Mouse (Mus musculus) hindbrain, embryonic 14.5 days (tissue): ENCODE results near the gene D3Ertd751e. TPM values are rescaled to one million over a fixed set of nuclear protein-coding genes. Genes with fewer than 3 reads are reported as not detected.

Source experiments
- ATAC-seq: fragments of 200-750 bp; cut with Nextera tagmentation; 2 replicates; pipeline ENCODE4 v1.8.0; 2017; ENCODE audit warnings: moderate number of reproducible peaks, mild to moderate bottlenecking, moderate TSS enrichment, moderate library complexity; ENCODE audit not compliant: low FRiP score
- DNase-seq: peaks from one replicate; pipeline ENCODE4 v3.0.0-alpha.2; 2015; ENCODE audit warnings: low spot score
- H3K27ac ChIP-seq: fragments of 300-500 bp; sonication (generic); 2 replicates; pipeline ENCODE4 v1.5.1; 2014; ENCODE audit warnings: mild to moderate bottlenecking, moderate library complexity
- H3K27me3 ChIP-seq: fragments of 300-500 bp; sonication (generic); 2 replicates; pipeline ENCODE4 v1.6.1; 2014; ENCODE audit warnings: mild to moderate bottlenecking, low read length, mixed read lengths; ENCODE audit not compliant: control insufficient read depth, insufficient read depth
- H3K36me3 ChIP-seq: fragments of 300-500 bp; sonication (generic); replicated peaks from 2 replicates; pipeline ENCODE4 v1.6.1; 2014; ENCODE audit not compliant: control insufficient read depth, insufficient read depth
- H3K4me1 ChIP-seq: fragments of 300-500 bp; sonication (generic); replicated peaks from 2 replicates; pipeline ENCODE4 v1.6.1; 2014; ENCODE audit warnings: antibody characterized with exemption, low read length, mixed read lengths; ENCODE audit not compliant: control insufficient read depth, insufficient read depth
- H3K4me2 ChIP-seq: fragments of 300-500 bp; sonication (generic); replicated peaks from 2 replicates; pipeline ENCODE4 v1.6.1; 2014; ENCODE audit warnings: mild to moderate bottlenecking, moderate library complexity
- H3K4me3 ChIP-seq: fragments of 300-500 bp; sonication (generic); replicated peaks from 2 replicates; pipeline ENCODE4 v1.5.1; 2014; ENCODE audit warnings: mild to moderate bottlenecking, low read length
- H3K9ac ChIP-seq: fragments of 300-500 bp; sonication (generic); 2 replicates; pipeline ENCODE4 v1.6.1; 2014
- H3K9me3 ChIP-seq: fragments of 300-500 bp; sonication (generic); 2 replicates; pipeline ENCODE4 v1.6.1; 2016; ENCODE audit warnings: low read length; ENCODE audit not compliant: control insufficient read depth
- WGBS: fragments of 180-500 bp; shearing (Covaris S2); extraction: QIAGEN DNeasy Blood & Tissue Kit; methylation state at CpG from one replicate; pipeline ENCODE4 v1.1.7; 2014; 5-methylcytosine and 5-hydroxymethylcytosine counted together
- polyA plus RNA-seq: library from polyadenylated mRNA; unstranded; fragments of >200 nt; fragmentation: Nextera tagmentation; extraction: Ambion mirVana; gene quantifications from 2 replicates; pipeline ENCODE4 v1.2.1, GENCODE M21; 2014

The D3Ertd751e gene
- 9.1 and 10.7 TPM in 2 replicates for polyA plus RNA-seq

DNA sequence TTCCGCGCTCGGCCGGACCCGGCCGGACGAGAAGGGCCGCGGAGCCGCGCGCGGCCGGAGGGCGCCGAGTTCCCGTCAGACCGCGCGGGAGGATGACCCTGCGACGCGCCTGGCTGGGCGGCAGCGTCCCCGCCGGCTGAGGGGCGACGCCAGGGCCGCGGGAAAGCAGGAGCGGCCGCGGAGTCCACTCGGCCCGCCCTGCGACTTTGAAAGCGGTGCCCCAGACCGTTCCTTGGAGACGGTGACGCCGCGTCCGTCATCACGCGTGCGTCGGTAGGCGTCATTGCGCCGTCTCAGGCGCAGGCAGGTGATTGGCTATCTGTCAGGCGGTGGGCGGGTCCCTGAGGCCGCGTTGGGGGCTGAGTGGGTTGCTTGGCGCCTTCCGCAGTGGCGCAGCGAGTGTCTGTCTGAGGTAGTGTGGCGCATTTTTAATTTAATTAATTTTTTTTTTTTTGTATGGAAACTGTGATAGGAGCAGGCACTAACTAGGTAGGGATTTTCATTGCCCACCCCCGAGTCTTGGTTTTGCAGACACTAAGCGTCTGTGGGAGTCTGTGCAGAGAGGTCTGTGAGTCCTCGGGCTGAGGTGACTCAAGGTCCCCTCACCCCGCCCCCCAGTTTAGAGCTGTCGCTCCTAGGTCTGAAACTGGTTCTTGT is at the start of gene D3Ertd751e, which contains the start of gene Sclt1:
D3Ertd751e (plus strand) TSS at position 334 of the 657 bp plus-strand sequence.
Sclt1 (minus strand) TSS at position 237 of the 657 bp plus-strand sequence.
- peaks cover 21% of the 10 kb centered on the region for H3K4me1 ChIP-seq
- under 1% methylated on average over 60 of the region's 66 CpGs for WGBS
- peak within 1 kb of the TSS; percentile 75 for H3K9ac ChIP-seq
- peak within 1 kb of the TSS; percentile 91 for H3K27ac ChIP-seq
- peak within 1 kb of the TSS; percentile 74 for H3K4me2 ChIP-seq
- no peaks in the 10 kb centered on the region for H3K36me3 ChIP-seq
- peak within 1 kb of the TSS; percentile 72 for H3K4me3 ChIP-seq
- peak; percentile 98 for DNase-seq
- H3K9me3 ChIP-seq: no peaks in the 10 kb centered on the region
- ATAC-seq: peak; percentile 99
- no peaks in the 10 kb centered on the region for H3K27me3 ChIP-seq

- no peak for DNase-seq
- H3K4me3 ChIP-seq: no peak overlapping the region
- no peak for ATAC-seq
These were observed 46.7 kb upstream of the D3Ertd751e start for GRCm38 (mm10) chr3:41695681-41696080.

DNA sequence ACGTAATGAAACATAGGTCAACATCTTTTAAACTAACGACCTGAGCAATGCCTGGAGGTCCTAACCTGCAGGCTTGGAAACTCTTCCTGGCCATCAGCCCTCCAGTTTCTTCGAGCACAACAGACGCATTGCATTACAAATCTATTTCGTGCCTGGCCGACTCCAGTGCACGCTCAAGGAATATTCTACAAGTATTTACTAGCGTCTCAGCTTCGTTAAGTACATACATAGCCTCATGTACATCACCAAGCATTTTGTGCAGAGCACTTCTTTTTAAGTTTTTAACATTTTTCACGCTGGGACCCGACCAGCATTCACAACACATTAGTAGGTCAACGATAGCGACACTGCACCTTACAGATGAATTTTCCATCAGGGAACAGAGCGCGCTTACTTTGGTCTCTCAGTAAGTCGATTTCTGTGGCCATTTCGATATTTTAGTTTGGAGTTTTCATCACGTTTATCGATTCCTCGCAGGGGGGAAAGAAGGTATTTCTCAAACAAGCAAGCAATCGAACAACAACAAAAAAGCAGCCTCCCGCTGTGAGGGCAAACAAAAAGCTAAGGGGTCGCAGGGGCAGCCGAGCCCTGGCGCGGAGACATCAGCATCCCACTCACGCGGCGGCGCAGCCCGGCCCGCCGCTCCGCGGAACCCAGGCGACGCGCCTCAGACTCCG is 672 bp upstream of the D3Ertd751e start:
- Histone ChIP-seq H3K9ac (peak overlapping the region; percentile 75), H3K4me3 (peak overlapping the region; percentile 72)
- no peak for ATAC-seq

More at GRCm38 (mm10) chr3:41695681-41696080, 46.7 kb upstream of the D3Ertd751e start:
- WGBS: 57% methylated on average over 1 of the region's 1 CpGs
- no peaks in the 10 kb centered on the region for H3K27me3 ChIP-seq
- H3K36me3 ChIP-seq: peaks cover 18% of the 10 kb centered on the region
- no peak overlapping the region for H3K9ac ChIP-seq
- no peaks in the 10 kb centered on the region for H3K4me1 ChIP-seq
- no peaks in the 10 kb centered on the region for H3K9me3 ChIP-seq
- no peak overlapping the region for H3K27ac ChIP-seq
- H3K4me2 ChIP-seq: no peak overlapping the region

DNA sequence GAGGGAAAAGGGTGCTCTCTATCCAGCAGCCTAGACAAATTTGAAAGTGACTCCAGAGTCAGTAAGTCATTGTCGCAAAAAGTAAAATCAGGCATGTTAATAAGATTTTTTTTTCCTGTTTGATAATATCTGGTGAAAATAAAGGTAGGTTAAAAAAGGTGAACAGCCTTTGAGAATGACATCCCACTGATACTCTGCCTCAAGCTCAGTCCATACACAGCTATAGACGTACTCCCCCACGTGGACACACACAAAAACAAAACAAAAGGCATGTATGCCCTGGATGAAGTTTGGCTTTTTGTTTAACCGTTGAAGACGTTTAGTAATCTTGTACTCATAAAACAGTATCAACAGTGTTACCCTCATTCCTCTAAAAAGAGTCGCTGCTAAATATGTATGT is 1.0 kb downstream of the D3Ertd751e start:
- Histone ChIP-seq H3K4me3 (peak overlapping the region; percentile 72; the same call in 1 of the 2 replicates), H3K9ac (peak overlapping the region; percentile 64), H3K4me1 (peaks cover 21% of the 10 kb centered on the region), H3K27me3 (no peaks in the 10 kb centered on the region), H3K36me3 (no peaks in the 10 kb centered on the region), H3K27ac (0 out of 2 replicates have a peak overlapping the region, but pooled peaks have one; percentile 20), H3K4me2 (peak overlapping the region; percentile 71), H3K9me3 (no peaks in the 10 kb centered on the region)
- no peak for ATAC-seq
- WGBS: 38% methylated on average over 6 of the region's 6 CpGs
- peak; percentile 32 for DNase-seq

More for the DNA sequence above, 672 bp upstream of the D3Ertd751e start:
- Histone ChIP-seq H3K27me3 (no peaks in the 10 kb centered on the region), H3K4me1 (peaks cover 21% of the 10 kb centered on the region), H3K4me2 (peak overlapping the region; percentile 74), H3K36me3 (no peaks in the 10 kb centered on the region), H3K27ac (peak overlapping the region; percentile 91), H3K9me3 (no peaks in the 10 kb centered on the region)
- under 1% methylated on average over 39 of the region's 39 CpGs for WGBS
- peak; percentile 56 for DNase-seq

DNA sequence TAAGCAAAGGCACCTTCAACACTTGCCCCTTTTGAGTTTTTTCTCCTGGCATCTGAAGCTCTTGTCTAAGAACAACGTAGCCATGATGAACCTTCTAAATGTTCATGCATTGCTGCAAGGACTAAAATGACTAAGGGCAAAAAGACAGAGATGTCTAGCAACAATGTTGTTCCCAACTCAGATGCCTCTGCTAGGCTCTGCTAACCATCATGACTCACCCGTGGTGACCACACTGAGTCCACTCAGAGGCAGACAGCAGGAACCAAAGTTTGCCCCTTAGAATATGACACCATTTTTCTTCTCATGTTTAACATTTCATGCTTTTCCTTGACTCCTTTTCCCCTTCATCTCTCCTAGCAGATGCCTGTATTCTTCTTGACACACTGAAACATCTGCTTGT is 12.1 kb downstream of the D3Ertd751e start:
- DNase-seq (no peak), ATAC-seq (no peak)
- Histone ChIP-seq H3K9me3 (no peaks in the 10 kb centered on the region), H3K27ac (no peak overlapping the region), H3K9ac (no peak overlapping the region), H3K4me2 (no peak overlapping the region), H3K4me1 (no peaks in the 10 kb centered on the region), H3K36me3 (no peaks in the 10 kb centered on the region; the same call in 1 of the 2 replicates), H3K4me3 (no peak overlapping the region), H3K27me3 (no peaks in the 10 kb centered on the region)
- 90% methylated on average over 2 of the region's 2 CpGs for WGBS

GRCm38 (mm10) chr3:41762091-41762490 is 19.7 kb downstream of the D3Ertd751e start:
- Histone ChIP-seq H3K9ac (no peak overlapping the region), H3K4me2 (no peak overlapping the region), H3K27me3 (no peaks in the 10 kb centered on the region), H3K27ac (no peak overlapping the region), H3K4me3 (no peak overlapping the region), H3K9me3 (no peaks in the 10 kb centered on the region), H3K36me3 (no peaks in the 10 kb centered on the region), H3K4me1 (no peaks in the 10 kb centered on the region)
- 90% methylated on average over 3 of the region's 3 CpGs for WGBS
- ATAC-seq (no peak), DNase-seq (no peak)

GRCm38 (mm10) chr3:41812447-41812846 is 70.0 kb downstream of the D3Ertd751e start:
- H3K4me1 ChIP-seq: no peaks in the 10 kb centered on the region
- DNase-seq (no peak), ATAC-seq (no peak)
- no peaks in the 10 kb centered on the region for H3K36me3 ChIP-seq
- H3K27me3 ChIP-seq: no peaks in the 10 kb centered on the region
- H3K27ac ChIP-seq: no peak overlapping the region
- H3K4me3 ChIP-seq: no peak overlapping the region
- no peaks in the 10 kb centered on the region for H3K9me3 ChIP-seq
- no peak overlapping the region for H3K4me2 ChIP-seq
- H3K9ac ChIP-seq: no peak overlapping the region

Other genes with a start within 250 kb of the D3Ertd751e start
- 13.3 and 16.6 TPM in 2 replicates for gene Jade1, start 186.9 kb upstream of the D3Ertd751e start, polyA plus RNA-seq
- 16.9 and 20.7 TPM in 2 replicates for gene Sclt1, start 97 bp upstream of the D3Ertd751e start, polyA plus RNA-seq